Mouse (Mus musculus) limb, embryonic 12.5 days (tissue): ENCODE measurements at regions not wholly inside any gene's neighbourhood (a gene's known extent, or its start where the extent isn't known, plus 50 kb on each side); places are given as distances from the start of the nearest gene placed in this dataset.

ENCODE experiments used
- ATAC-seq: fragments of 200-750 bp; cut with Nextera tagmentation; 2 replicates; pipeline ENCODE4 v1.8.0; 2017; ENCODE audit warnings: low read depth, moderate TSS enrichment; ENCODE audit not compliant: insufficient number of reproducible peaks, insufficient read depth, low FRiP score, low TSS enrichment
- H3K27ac ChIP-seq: fragments of 300-500 bp; sonication (generic); 2 replicates; pipeline ENCODE4 v1.5.1; 2016; ENCODE audit warnings: mild to moderate bottlenecking, moderate library complexity
- H3K27me3 ChIP-seq: fragments of 300-500 bp; sonication (generic); 2 replicates; pipeline ENCODE4 v1.6.1; 2016; ENCODE audit warnings: mild to moderate bottlenecking, moderate library complexity
- H3K36me3 ChIP-seq: fragments of 300-500 bp; sonication (generic); 2 replicates; pipeline ENCODE4 v1.6.1; 2016; ENCODE audit warnings: mild to moderate bottlenecking, moderate library complexity
- H3K4me1 ChIP-seq: fragments of 300-500 bp; sonication (generic); replicated peaks from 2 replicates; pipeline ENCODE4 v1.6.1; 2016
- H3K4me2 ChIP-seq: fragments of 300-500 bp; sonication (generic); 2 replicates; pipeline ENCODE4 v1.6.1; 2016; ENCODE audit warnings: mild to moderate bottlenecking, moderate library complexity
- H3K4me3 ChIP-seq: fragments of 300-500 bp; sonication (generic); replicated peaks from 2 replicates; pipeline ENCODE4 v1.5.1; 2016; ENCODE audit warnings: mild to moderate bottlenecking
- H3K9ac ChIP-seq: fragments of 300-500 bp; sonication (generic); replicated peaks from 2 replicates; pipeline ENCODE4 v1.6.1; 2016; ENCODE audit warnings: mild to moderate bottlenecking, moderate library complexity
- H3K9me3 ChIP-seq: fragments of 300-500 bp; sonication (generic); 2 replicates; pipeline ENCODE4 v1.6.1; 2016; ENCODE audit warnings: mild to moderate bottlenecking, moderate library complexity
- WGBS: fragments of 180-500 bp; shearing (Covaris S2); methylation state at CpG from one replicate; pipeline ENCODE4 v1.1.7; 2016; 5-methylcytosine and 5-hydroxymethylcytosine counted together

DNA sequence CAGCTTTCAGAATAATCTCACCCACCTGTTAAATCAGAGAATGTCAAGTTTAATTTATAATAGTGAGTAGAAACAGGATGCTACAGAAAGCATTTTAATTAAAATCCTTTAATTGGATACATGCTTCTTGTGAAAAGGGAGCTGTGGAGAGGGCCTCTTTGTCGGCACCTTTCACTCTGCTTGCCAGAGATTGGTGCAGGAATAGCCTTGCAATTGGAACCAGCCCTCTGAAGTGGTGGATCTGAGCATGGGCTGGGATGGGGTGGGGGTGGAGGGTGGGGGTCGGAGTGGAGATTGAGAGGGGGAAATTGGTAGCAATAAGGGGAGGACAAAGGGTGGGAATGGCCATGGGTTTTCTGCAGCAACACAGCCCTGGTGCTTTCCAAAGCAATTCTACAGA is 207.2 kb downstream of the Tbx15 start:
- H3K27me3 ChIP-seq = no peaks in the 10 kb centered on the region
- H3K4me1 ChIP-seq = peaks cover 13% of the 10 kb centered on the region
- no peaks in the 10 kb centered on the region for H3K36me3 ChIP-seq
- ATAC-seq = 0 out of 2 replicates have a peak, but pooled peaks have one; percentile 56
- H3K4me3 ChIP-seq = no peak overlapping the region
- WGBS = 9% methylated on average over 2 of the region's 2 CpGs
- H3K27ac ChIP-seq = no peak overlapping the region
- H3K9me3 ChIP-seq = no peaks in the 10 kb centered on the region
- no peak overlapping the region for H3K4me2 ChIP-seq
- no peak overlapping the region for H3K9ac ChIP-seq

DNA sequence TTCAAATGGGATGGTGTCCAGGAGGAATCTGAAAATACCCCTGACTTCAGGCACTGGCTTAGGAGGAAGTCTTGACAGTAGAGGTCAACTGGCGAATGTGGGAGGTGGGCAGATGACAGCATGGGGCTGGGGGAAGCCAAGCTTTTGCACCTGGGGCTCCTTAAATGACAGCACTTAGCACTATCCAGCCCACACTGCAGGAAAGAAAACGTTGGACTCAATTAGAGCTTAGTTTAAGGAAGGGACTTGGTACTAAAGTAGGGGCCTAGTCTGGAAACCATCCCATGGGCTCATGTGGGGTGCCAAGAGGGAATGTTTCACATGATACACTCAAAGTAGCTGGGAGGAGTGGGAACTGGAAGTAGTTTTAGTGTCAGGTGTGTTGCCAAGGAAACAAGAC is 207.6 kb downstream of the Tbx15 start:
- peaks cover 13% of the 10 kb centered on the region for H3K4me1 ChIP-seq
- WGBS = 27% methylated on average over 2 of the region's 2 CpGs
- H3K9ac ChIP-seq = no peak overlapping the region
- H3K36me3 ChIP-seq = no peaks in the 10 kb centered on the region
- no peak; the same call in 1 of the 2 replicates for ATAC-seq
- H3K4me3 ChIP-seq = no peak overlapping the region
- H3K4me2 ChIP-seq = no peak overlapping the region
- H3K9me3 ChIP-seq = no peaks in the 10 kb centered on the region
- H3K27ac ChIP-seq = no peak overlapping the region
- H3K27me3 ChIP-seq = no peaks in the 10 kb centered on the region

DNA sequence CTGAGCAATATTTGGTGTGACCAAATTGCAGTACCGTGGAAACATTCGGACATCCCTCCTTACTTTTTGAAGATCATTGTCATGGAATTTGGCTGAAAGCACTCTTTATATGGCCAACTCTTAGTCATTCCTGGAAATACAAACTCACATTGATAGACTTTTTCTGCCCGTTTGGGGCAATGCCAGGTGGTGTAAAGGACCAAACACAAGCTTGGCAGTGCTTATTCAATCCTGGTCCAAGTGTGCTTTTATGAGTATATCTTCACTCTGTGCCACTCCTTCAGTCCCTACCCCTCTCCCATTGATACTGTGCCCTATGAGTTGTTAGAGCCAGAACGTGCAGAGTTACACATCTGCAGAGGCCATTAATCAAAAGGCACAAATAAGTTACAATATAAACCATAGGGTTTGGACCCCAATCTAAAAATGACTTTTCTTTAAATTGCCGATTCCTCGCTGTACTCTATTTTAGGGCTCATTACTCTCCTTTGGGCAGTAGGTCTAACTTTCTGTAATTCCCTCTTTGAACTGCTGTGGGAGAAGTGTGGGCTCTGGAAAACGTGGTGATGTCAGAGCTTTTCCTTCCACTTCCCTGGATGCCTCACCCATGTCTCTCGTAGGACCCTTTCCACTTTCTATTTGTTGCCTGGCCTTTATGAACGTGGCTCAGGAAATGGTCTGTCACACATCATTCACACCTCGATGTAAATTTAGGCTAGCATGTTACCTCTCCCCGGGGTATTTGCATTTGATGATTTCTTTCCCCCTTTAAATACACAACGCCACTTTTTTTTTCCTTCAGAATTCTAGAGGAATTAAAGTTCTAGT is 219.1 kb downstream of the Tbx15 start:
- H3K27ac ChIP-seq = no peak overlapping the region
- 50% methylated on average over 12 of the region's 12 CpGs for WGBS
- H3K9ac ChIP-seq = no peak overlapping the region
- no peaks in the 10 kb centered on the region for H3K36me3 ChIP-seq
- H3K9me3 ChIP-seq = no peaks in the 10 kb centered on the region
- ATAC-seq = no peak
- H3K27me3 ChIP-seq = no peaks in the 10 kb centered on the region
- H3K4me3 ChIP-seq = no peak overlapping the region
- 0 out of 2 replicates have a peak overlapping the region, but pooled peaks have one; percentile 4 for H3K4me2 ChIP-seq
- peaks cover 13% of the 10 kb centered on the region for H3K4me1 ChIP-seq

DNA sequence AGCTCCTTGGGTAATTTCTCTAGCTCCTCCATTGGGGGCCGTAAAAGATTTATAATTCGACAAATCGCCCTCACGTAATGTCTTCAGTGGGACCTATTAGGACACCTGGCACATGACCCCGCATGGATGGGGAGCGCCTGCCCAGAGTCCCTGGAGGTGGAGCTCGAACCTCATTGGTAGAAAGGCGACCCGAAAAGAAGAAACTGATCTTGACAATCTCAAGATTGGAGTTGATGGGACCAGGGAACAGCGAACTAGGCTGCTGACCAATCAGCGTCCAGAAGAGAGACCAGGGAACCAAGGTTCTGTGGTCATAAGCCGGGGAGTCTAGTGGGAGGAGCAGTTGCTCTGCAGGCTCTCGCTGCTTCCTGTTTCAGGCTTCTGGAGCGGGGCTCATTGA is 259.8 kb downstream of the Tbx15 start:
- 83% methylated on average over 14 of the region's 14 CpGs for WGBS

DNA sequence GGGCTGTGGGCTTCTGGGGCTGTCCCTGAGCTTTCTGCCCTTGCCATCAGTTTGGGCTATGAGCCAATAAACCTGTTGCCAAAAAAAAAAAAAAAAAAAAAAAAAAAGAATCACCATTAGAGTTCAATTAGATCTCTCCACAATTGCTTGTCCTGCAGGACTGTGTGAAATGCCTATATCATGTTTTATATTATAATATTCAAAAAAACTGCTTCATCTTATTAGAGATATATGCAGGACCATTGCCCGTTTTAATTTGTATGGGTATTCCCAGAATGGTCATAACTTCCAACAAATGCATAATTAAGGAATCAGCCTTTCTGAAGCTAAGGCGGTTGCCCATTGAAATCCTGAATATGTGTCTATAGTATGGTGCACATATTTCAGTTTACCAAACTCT is 264.6 kb downstream of the Tbx15 start:
- no peak overlapping the region for H3K9ac ChIP-seq
- no peak for ATAC-seq

More for the DNA sequence above, 259.8 kb downstream of the Tbx15 start:
- Histone ChIP-seq H3K9ac (no peak overlapping the region), H3K36me3 (no peaks in the 10 kb centered on the region), H3K27ac (no peak overlapping the region), H3K9me3 (no peaks in the 10 kb centered on the region), H3K4me1 (no peaks in the 10 kb centered on the region), H3K4me2 (no peak overlapping the region), H3K27me3 (no peaks in the 10 kb centered on the region), H3K4me3 (no peak overlapping the region)
- no peak for ATAC-seq

DNA sequence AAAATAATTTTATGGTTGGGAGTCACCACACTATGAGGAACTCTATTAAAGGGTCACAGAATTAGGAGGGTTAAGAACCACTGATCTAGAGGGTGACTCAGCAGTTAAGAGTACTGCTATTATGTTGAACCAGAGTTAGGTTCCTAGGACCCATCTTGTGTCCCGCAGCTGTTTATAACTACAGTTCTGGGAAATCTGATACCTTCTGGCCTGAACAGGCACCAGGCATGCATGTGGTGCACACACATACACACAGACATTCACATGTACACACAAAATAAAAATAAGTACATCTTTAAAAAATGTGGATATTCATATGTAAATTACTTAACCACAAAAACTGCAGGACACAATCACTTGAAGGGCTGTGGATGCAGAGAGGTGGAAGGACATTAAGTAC is 272.1 kb downstream of the Tbx15 start:
- no peak for ATAC-seq
- Histone ChIP-seq H3K4me2 (no peak overlapping the region), H3K9me3 (no peaks in the 10 kb centered on the region), H3K4me1 (peaks cover 7% of the 10 kb centered on the region; the same call in 1 of the 2 replicates), H3K36me3 (no peaks in the 10 kb centered on the region), H3K27ac (no peak overlapping the region), H3K9ac (no peak overlapping the region), H3K27me3 (no peaks in the 10 kb centered on the region), H3K4me3 (no peak overlapping the region)
- WGBS = 58% methylated on average over 1 of the region's 1 CpGs

More for the DNA sequence above, 264.6 kb downstream of the Tbx15 start:
- no peak overlapping the region for H3K4me2 ChIP-seq
- no peaks in the 10 kb centered on the region for H3K9me3 ChIP-seq
- no peaks in the 10 kb centered on the region for H3K36me3 ChIP-seq
- H3K4me1 ChIP-seq = no peaks in the 10 kb centered on the region
- no peak overlapping the region for H3K27ac ChIP-seq
- no peaks in the 10 kb centered on the region for H3K27me3 ChIP-seq
- H3K4me3 ChIP-seq = no peak overlapping the region
- WGBS = 85% methylated on average over 2 of the region's 2 CpGs

DNA sequence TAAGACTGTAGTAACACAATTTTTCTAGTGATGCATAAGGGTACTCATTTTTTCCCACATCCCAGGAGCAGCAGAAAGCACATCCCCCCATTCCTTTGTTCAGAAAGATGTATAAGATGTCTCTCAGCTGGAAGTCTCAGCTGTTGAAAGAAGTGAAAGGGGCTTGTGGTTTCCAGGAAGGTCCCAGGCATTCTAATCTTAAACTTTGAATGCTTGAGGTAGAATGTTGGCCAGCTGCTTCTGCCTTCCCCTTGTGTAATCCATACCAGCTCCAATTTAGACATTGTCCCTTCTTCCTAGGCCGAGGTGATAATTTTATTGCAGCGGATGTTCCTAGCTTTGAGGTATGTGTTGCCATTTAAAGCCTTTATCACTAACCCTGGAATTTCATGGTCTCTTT is 272.8 kb downstream of the Tbx15 start:
- Histone ChIP-seq H3K4me1 (peaks cover 7% of the 10 kb centered on the region; the same call in 1 of the 2 replicates), H3K27ac (no peak overlapping the region), H3K4me3 (no peak overlapping the region), H3K4me2 (no peak overlapping the region), H3K9ac (no peak overlapping the region), H3K36me3 (no peaks in the 10 kb centered on the region), H3K9me3 (no peaks in the 10 kb centered on the region), H3K27me3 (no peaks in the 10 kb centered on the region)
- 73% methylated on average over 2 of the region's 2 CpGs for WGBS
- no peak for ATAC-seq

DNA sequence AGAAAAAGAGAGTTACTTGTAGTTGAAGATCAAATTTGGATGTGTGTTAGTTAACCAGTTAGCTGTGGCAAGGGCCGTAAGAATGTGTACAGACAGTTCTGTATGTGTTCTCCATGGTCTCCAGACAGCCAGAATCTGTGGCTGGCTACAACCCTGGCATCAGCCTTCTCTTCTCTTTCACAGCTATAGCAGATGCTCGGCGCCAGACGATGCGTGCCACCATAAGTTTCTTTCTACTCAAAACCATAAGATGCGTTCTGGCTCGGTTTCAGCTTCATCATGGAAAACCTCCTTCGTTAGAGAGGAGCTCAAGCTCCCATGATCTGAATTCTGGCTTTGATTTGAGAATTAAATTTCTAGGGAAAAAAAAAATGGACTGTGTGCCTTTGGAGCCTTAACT is 275.6 kb downstream of the Tbx15 start:
- H3K9ac ChIP-seq = no peak overlapping the region
- H3K27ac ChIP-seq = 0 out of 2 replicates have a peak overlapping the region, but pooled peaks have one; percentile 23
- no peaks in the 10 kb centered on the region for H3K27me3 ChIP-seq
- H3K9me3 ChIP-seq = no peaks in the 10 kb centered on the region
- peaks cover 7% of the 10 kb centered on the region; the same call in 1 of the 2 replicates for H3K4me1 ChIP-seq
- ATAC-seq = no peak
- no peaks in the 10 kb centered on the region for H3K36me3 ChIP-seq
- 83% methylated on average over 8 of the region's 8 CpGs for WGBS
- no peak overlapping the region for H3K4me2 ChIP-seq
- no peak overlapping the region for H3K4me3 ChIP-seq

DNA sequence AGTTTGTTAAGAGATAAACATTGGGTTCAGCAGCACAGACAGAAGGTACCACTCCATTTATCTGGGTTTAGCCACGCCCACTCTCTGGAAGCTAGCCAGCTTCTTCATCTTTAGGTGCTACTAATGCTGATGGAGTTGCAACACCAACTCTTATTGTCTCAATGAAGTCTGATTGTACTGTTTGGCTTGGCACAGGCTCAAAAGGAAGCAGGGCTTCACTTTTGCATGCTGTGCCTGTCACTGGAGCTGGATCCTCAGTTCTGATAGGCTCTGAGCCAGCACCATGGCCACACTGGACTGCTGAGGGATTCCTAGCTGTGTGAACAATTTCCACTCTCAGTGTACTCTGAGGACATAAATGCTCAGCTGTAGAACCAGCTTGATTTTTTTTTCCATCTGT is 320.7 kb downstream of the Tbx15 start:
- Histone ChIP-seq H3K4me1 (no peaks in the 10 kb centered on the region), H3K9me3 (no peaks in the 10 kb centered on the region), H3K4me2 (no peak overlapping the region), H3K9ac (no peak overlapping the region), H3K36me3 (no peaks in the 10 kb centered on the region), H3K27me3 (no peaks in the 10 kb centered on the region), H3K27ac (no peak overlapping the region), H3K4me3 (no peak overlapping the region)
- ATAC-seq = no peak
- WGBS = 76% methylated on average over 1 of the region's 1 CpGs

DNA sequence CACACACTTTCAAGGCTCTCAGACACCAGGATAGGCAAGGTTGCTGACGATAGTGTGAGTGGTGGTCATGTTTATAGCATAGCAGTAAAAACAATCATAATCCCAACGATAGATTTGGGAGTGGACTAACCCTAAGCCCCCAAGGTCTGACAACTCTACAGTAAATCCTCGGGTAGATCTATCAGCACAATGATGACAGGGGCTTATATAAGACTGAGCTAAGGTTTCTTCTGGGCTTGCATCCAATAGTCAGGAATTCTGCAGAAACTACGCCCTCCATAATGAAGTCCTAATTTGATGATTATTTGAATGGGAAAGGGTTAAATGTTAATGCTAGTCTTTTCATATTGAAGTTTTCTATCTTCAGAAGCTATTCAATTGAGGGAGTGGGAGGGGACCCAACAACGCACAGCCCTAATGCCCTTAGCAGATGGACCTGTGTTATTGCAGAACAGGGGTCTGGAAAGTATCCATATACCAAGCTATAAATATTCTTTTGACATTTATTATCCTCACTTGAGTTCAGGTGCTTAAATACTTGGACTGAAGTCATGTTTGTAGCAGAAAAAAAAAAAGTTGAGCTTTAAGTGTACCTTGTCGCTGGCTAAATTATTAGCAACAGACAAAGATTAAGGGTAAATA is 311.8 kb upstream of the Spag17 start:
- ATAC-seq = peak; percentile 93
- H3K9ac ChIP-seq = no peak overlapping the region
- no peaks in the 10 kb centered on the region for H3K36me3 ChIP-seq
- H3K27ac ChIP-seq = no peak overlapping the region
- H3K27me3 ChIP-seq = no peaks in the 10 kb centered on the region
- WGBS = 31% methylated on average over 6 of the region's 6 CpGs
- no peaks in the 10 kb centered on the region for H3K9me3 ChIP-seq
- H3K4me1 ChIP-seq = 0 out of 2 replicates have a peak, but pooled peaks cover 19% of the 10 kb centered on the region
- no peak overlapping the region for H3K4me2 ChIP-seq
- no peak overlapping the region for H3K4me3 ChIP-seq

DNA sequence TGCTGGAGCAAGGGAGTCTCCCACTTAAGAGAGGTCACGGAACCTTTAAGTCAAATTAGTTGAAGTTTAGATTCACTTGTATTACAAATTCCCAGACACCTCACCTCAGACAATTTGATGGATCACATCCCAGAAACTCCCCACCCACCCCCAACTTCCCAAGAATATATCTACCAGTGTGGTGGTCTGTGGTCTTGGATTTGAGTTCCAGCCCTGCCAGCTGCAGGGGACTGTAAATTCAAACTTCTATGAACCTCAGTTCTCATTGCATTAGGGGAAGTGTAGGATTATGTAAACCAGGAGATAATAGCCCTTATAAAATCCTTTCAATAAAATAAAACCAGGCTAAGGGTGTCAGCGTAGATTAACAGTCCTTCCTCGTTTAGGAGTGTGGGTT is 311.2 kb upstream of the Spag17 start:
- WGBS = 22% methylated on average over 3 of the region's 3 CpGs
- ATAC-seq = peak; percentile 68

More for the DNA sequence above, 311.2 kb upstream of the Spag17 start:
- no peaks in the 10 kb centered on the region for H3K36me3 ChIP-seq
- H3K9ac ChIP-seq = no peak overlapping the region
- 0 out of 2 replicates have a peak, but pooled peaks cover 19% of the 10 kb centered on the region for H3K4me1 ChIP-seq
- H3K9me3 ChIP-seq = no peaks in the 10 kb centered on the region
- no peak overlapping the region for H3K4me3 ChIP-seq
- H3K4me2 ChIP-seq = no peak overlapping the region
- no peak overlapping the region for H3K27ac ChIP-seq
- no peaks in the 10 kb centered on the region for H3K27me3 ChIP-seq
